Mouse (Mus musculus): ENCODE results near the gene Tprg. TPM values are rescaled to one million over a fixed set of nuclear protein-coding genes. Genes with fewer than 3 reads are reported as not detected.

Gene Tprg
- total and polyA plus RNA-seq, 3 experiments = not detected

GRCm38 (mm10) chr16:25298204-25298603, 11.6 kb downstream of the Tprg start:
- H3K27me3 ChIP-seq (replicated peaks) = no peaks in the 10 kb centered on the region
- TF ChIP-seq ZMIZ1 (IDR thresholded peaks at IDR 0.05; ENCODE audit: low read depth, low read length) (no peak), SMC3 (IDR thresholded peaks at IDR 0.05; ENCODE audit: low read depth, low read length) (no peak), JUN (IDR thresholded peaks at IDR 0.05; ENCODE audit: insufficient read depth, low read depth, low read length) (no peak), POLR2A (IDR thresholded peaks at IDR 0.05; ENCODE audit: low read depth, low read length) (no peak), MEF2A (IDR thresholded peaks at IDR 0.05; ENCODE audit: borderline replicate concordance, low read depth, low read length) (no peak), PAX5 (IDR thresholded peaks at IDR 0.05; ENCODE audit: low read length) (no peak), JUND (conservative IDR thresholded peaks at IDR 0.05; ENCODE audit: low read depth, low read length) (no peak), ETS1 (conservative IDR thresholded peaks at IDR 0.05; ENCODE audit: low read depth, low read length) (no peak), IRF4 (IDR thresholded peaks at IDR 0.05; ENCODE audit: low read depth, low read length) (no peak), USF2 (conservative IDR thresholded peaks at IDR 0.05; ENCODE audit: low read depth, low read length) (no peak), ELF1 (IDR thresholded peaks at IDR 0.05; ENCODE audit: low read depth, low read length) (no peak), HCFC1 (IDR thresholded peaks at IDR 0.05; ENCODE audit: low read depth, low read length) (no peak)
- no peaks in the 10 kb centered on the region for H3K9me3 ChIP-seq (replicated peaks; ENCODE audit: low read length)
- H3K9ac ChIP-seq (ENCODE audit: insufficient read depth, low read depth) = no peak overlapping the region
- no peak overlapping the region for H3K27ac ChIP-seq (ENCODE audit: insufficient read depth, low read depth)
- DNase-seq (ENCODE audit: extremely low read depth) = no peak
- dilution Hi-C loops (cut with MboI; ENCODE audit: extremely low pct_ligation_motif_present, extremely low pct_unique_long_range_greater_than_20kb, low sequenced_read_pairs) (no loop called here), in situ Hi-C loops (cut with MboI; ENCODE audit: low pct_ligation_motif_present, low pct_unique_long_range_greater_than_20kb, low sequenced_read_pairs) (no loop called here)
- H3K79me2 ChIP-seq (replicated peaks; ENCODE audit: control insufficient read depth, extremely low read depth, insufficient read depth, poor library complexity, severe bottlenecking) = no peaks in the 10 kb centered on the region
- no peaks in the 10 kb centered on the region for H3K36me3 ChIP-seq (replicated peaks in 1 of 2; ENCODE audit: control insufficient read depth in 1 of 2, insufficient read depth in 1 of 2, low read length in 1 of 2)
- no peaks in the 10 kb centered on the region for H3K4me1 ChIP-seq (ENCODE audit: control insufficient read depth in 1 of 2, insufficient read depth in 2 of 2)
- H3K4me3 ChIP-seq (replicated peaks in 1 of 3; ENCODE audit: low read depth in 2 of 3, low read length in 2 of 3, poor library complexity in 1 of 3) = no peak overlapping the region
- no peak overlapping the region for H3K4me2 ChIP-seq (ENCODE audit: insufficient read depth, low read depth, poor library complexity, severe bottlenecking)

DNA sequence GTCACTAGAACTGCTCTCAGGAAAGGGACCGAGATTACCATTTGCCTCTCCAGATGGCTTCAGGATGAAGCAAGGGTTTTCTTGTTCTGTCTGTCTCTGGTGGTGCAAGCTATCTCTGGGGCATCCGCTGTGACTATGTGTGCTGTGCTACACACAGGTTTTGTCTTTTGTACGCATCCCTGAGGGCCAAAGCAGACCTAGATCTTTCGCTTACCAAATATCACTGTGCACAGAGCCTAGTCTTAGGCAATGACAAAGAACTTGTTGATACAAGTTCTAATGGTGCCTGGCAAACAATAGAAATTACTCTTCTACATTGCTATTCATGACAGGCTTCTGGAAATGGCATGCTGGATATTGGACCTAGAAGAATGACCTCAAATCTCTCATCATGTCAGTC, 16.0 kb downstream of the Tprg start:
- H3K9ac ChIP-seq (ENCODE audit: insufficient read depth, low read depth) = no peak overlapping the region
- no peaks in the 10 kb centered on the region for H3K4me1 ChIP-seq (ENCODE audit: control insufficient read depth in 1 of 2, insufficient read depth in 2 of 2)
- H3K36me3 ChIP-seq (replicated peaks in 1 of 2; ENCODE audit: control insufficient read depth in 1 of 2, insufficient read depth in 1 of 2, low read length in 1 of 2) = no peaks in the 10 kb centered on the region
- H3K4me2 ChIP-seq (ENCODE audit: insufficient read depth, low read depth, poor library complexity, severe bottlenecking) = no peak overlapping the region
- H3K4me3 ChIP-seq (replicated peaks in 1 of 3; ENCODE audit: low read depth in 2 of 3, low read length in 2 of 3, poor library complexity in 1 of 3) = no peak overlapping the region
- dilution Hi-C loops (cut with MboI; ENCODE audit: extremely low pct_ligation_motif_present, extremely low pct_unique_long_range_greater_than_20kb, low sequenced_read_pairs) = no loop called here
- no peak overlapping the region for H3K27ac ChIP-seq (ENCODE audit: insufficient read depth, low read depth)
- TF ChIP-seq TBP (conservative IDR thresholded peaks at IDR 0.05; ENCODE audit: low read depth, low read length) (no peak), ZC3H11A (IDR thresholded peaks at IDR 0.05; ENCODE audit: low read depth, low read length) (no peak), MXI1 (IDR thresholded peaks at IDR 0.05; ENCODE audit: low read depth, low read length) (no peak), ZKSCAN1 (IDR thresholded peaks at IDR 0.05; ENCODE audit: borderline replicate concordance, low read depth, low read length) (no peak), CTCF (conservative IDR thresholded peaks at IDR 0.05 in 1 of 2, IDR thresholded peaks at IDR 0.05 in 1 of 2; ENCODE audit: low read depth in 2 of 2, low read length in 2 of 2) (no peak), RAD21 (IDR thresholded peaks at IDR 0.05; ENCODE audit: low read depth, low read length) (no peak), UBTF (IDR thresholded peaks at IDR 0.05; ENCODE audit: low read depth, low read length) (no peak), IRF4 (IDR thresholded peaks at IDR 0.05; ENCODE audit: low read depth, low read length) (no peak), ZNF384 (IDR thresholded peaks at IDR 0.05; ENCODE audit: low read depth, low read length) (no peak), MAZ (IDR thresholded peaks at IDR 0.05; ENCODE audit: low read depth, low read length) (no peak), NRF1 (IDR thresholded peaks at IDR 0.05; ENCODE audit: low read depth, low read length) (no peak), NELFE (IDR thresholded peaks at IDR 0.05; ENCODE audit: low read depth, low read length) (no peak), SIN3A (IDR thresholded peaks at IDR 0.05; ENCODE audit: low read length) (no peak), TCF12 (IDR thresholded peaks at IDR 0.05; ENCODE audit: low read depth, low read length) (no peak), USF1 (IDR thresholded peaks at IDR 0.05; ENCODE audit: low read depth, low read length) (no peak), USF2 (conservative IDR thresholded peaks at IDR 0.05; ENCODE audit: low read depth, low read length) (no peak), SMC3 (IDR thresholded peaks at IDR 0.05; ENCODE audit: low read depth, low read length) (no peak), MYC (IDR thresholded peaks at IDR 0.05; ENCODE audit: low read depth, low read length) (no peak)
- no peaks in the 10 kb centered on the region for H3K79me2 ChIP-seq (replicated peaks; ENCODE audit: control insufficient read depth, extremely low read depth, insufficient read depth, poor library complexity, severe bottlenecking)
- H3K9me3 ChIP-seq (replicated peaks; ENCODE audit: low read length) = no peaks in the 10 kb centered on the region
- no peak for DNase-seq (ENCODE audit: extremely low read depth)
- no peaks in the 10 kb centered on the region for H3K27me3 ChIP-seq (replicated peaks)
- in situ Hi-C loops (cut with MboI; ENCODE audit: low pct_ligation_motif_present, low pct_unique_long_range_greater_than_20kb, low sequenced_read_pairs) = no loop called here

All from CH12.LX (cell line).